Mouse (Mus musculus) gastrocnemius, postnatal 14 days (tissue): ENCODE data around the gene Rbm42. TPM values are rescaled to one million over a fixed set of nuclear protein-coding genes. Genes with fewer than 3 reads are reported as not detected.

Experiments used
- DNase-seq: peaks from one replicate; pipeline ENCODE4 v3.0.0; 2021; ENCODE audit warnings: mixed read lengths
- intact Hi-C: fragments of 180-260 bp; cut with DNase I; formaldehyde crosslinking; loops from one replicate; pipeline ENCODE4 v1.15.1; 2025; ENCODE audit warnings: low total_unique reads
- total RNA-seq, 2 experiments: library from RNA; stranded (reverse); gene quantifications; 2 replicates each; pipeline ENCODE4 v1.2.3; 2021

Rbm42 gene
- total RNA-seq, 2 experiments from 2014 or later, result 35.4 to 37.3 TPM

DNA sequence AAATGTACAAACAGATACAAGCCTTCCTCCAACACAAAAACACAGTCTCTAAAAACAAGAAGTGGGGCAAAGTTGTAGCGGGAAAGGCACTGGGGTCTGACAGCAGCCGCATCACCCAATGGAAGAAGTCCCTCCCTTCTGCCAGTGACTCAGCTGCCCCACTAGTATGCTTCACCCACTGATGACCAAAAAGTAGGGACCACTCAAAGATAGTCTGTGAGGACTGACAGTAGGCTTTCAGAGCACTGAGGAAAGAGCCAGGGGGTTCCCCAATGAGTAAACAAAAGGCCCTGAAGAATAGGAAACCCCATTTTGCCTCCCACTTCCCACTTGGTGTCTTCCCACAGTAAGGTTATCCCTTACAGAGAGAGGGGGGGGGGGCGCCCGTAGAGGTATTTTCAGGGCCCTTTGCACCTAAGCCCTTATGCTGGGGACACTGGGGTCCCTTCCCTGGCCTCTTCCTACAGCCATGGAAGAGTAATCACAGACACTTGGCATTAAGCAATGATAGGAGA, 55.5 kb downstream of the Rbm42 start:
- DNase-seq, result no peak
- intact Hi-C loops, result loop anchor here (10.0 kb wide), 1 partner anchor 260 kb away; the partner anchor contains the start of gene Ffar3

GRCm38 (mm10) chr7:30593579-30594509, 56.3 kb downstream of the Rbm42 start:
- DNase-seq, result no peak
- intact Hi-C loops, result loop anchor here (10.0 kb wide), 1 partner anchor 261 kb away; the partner anchor contains the start of gene Ffar3

GRCm38 (mm10) chr7:30592772-30593423, 57.2 kb downstream of the Rbm42 start:
- no peak for DNase-seq
- intact Hi-C loops, result loop anchor here (10.0 kb wide), 1 partner anchor 262 kb away; the partner anchor contains the start of gene Ffar3

DNA sequence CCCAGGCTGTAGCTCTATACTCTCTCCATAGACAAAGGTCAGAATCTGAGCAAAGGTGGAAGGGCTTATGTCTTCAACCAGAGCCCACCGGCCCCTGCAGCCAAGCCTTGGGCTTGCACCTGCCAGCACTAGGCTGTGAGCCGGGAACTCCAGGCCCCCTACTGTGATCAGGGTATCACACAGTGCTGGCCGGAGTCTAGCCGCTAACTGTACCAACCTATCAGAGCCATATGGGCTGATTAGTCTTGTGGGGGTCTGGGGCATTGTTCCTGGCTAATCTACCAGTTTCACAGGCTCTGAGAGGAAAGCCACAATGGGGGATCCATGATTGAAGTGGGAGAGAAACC, 58.5 kb downstream of the Rbm42 start:
- no peak for DNase-seq
- intact Hi-C loops, result loop anchor here (2.0 to 10.0 kb wide), 2 partner anchors 21 to 263 kb away; partner anchors contain the start of genes Ffar3 and Upk1a

Other genes with a start within 250 kb of the Rbm42 start
- 10 to 100 TPM in 1 of 2 experiments, 1 to 10 TPM in 1; 7.8 to 10.4 TPM for gene Tyrobp, start 236.6 kb downstream of the Rbm42 start, total RNA-seq
- under 1 TPM in 1 of 2 experiments, not detected in 1; 0.94 TPM for gene Hcst, start 230.5 kb downstream of the Rbm42 start, total RNA-seq
- gene Nfkbid, start 228.6 kb downstream of the Rbm42 start, total RNA-seq, result under 1 TPM; 0.21 to 0.33 TPM
- 1 to 10 TPM; 1.9 to 2.3 TPM for gene Aplp1, start 204.8 kb downstream of the Rbm42 start, total RNA-seq
- not detected for gene Kirrel2, start 192.6 kb downstream of the Rbm42 start, total RNA-seq
- gene Nphs1, start 192.0 kb downstream of the Rbm42 start, total RNA-seq, result not detected
- not detected for gene Prodh2, start 156.7 kb downstream of the Rbm42 start, total RNA-seq
- 1 to 10 TPM in 1 of 2 experiments, under 1 TPM in 1; 0.98 to 2.4 TPM for gene Arhgap33, start 115.3 kb downstream of the Rbm42 start, total RNA-seq
- gene Hspb6, start 98.1 kb downstream of the Rbm42 start, total RNA-seq, result 100 to 1,000 TPM; 455 to 476 TPM
- 1 to 10 TPM; 3.9 to 4.8 TPM for gene Proser3, start 98.0 kb downstream of the Rbm42 start, total RNA-seq
- 1 to 10 TPM; 8.4 to 9.1 TPM for gene Lin37, start 90.5 kb downstream of the Rbm42 start, total RNA-seq
- gene U2af1l4, start 87.0 kb downstream of the Rbm42 start, total RNA-seq, result 10 to 100 TPM; 49.6 to 50.1 TPM
- 1 to 10 TPM in 1 of 2 experiments, under 1 TPM in 1; 0.74 to 1.7 TPM for gene Gm49396, start 87.0 kb downstream of the Rbm42 start, total RNA-seq
- gene Psenen, start 86.7 kb downstream of the Rbm42 start, total RNA-seq, result 10 to 100 TPM; 83.4 to 92.7 TPM
- gene Igflr1, start 84.9 kb downstream of the Rbm42 start, total RNA-seq, result under 1 TPM; 0.60 to 0.88 TPM
- gene Kmt2b, start 61.6 kb downstream of the Rbm42 start, total RNA-seq, result 10 to 100 TPM; 14.1 to 15.2 TPM
- not detected for gene Zbtb32, start 51.4 kb downstream of the Rbm42 start, total RNA-seq
- gene Upk1a, start 37.5 kb downstream of the Rbm42 start, total RNA-seq, result under 1 TPM; 0.14 to 0.16 TPM
- 1,000 to 10,000 TPM; 1,322 to 1,882 TPM for gene Cox6b1, start 24.2 kb downstream of the Rbm42 start, total RNA-seq
- not detected for gene Etv2, start 14.5 kb downstream of the Rbm42 start, total RNA-seq
- gene Haus5, start 14.7 kb upstream of the Rbm42 start, total RNA-seq, result 1 to 10 TPM; 2.8 to 2.9 TPM
- 1 to 10 TPM; 2.3 to 2.6 TPM for gene Pmis2, start 21.3 kb upstream of the Rbm42 start, total RNA-seq
- gene 2200002J24Rik, start 48.6 kb upstream of the Rbm42 start, total RNA-seq, result not detected
- under 1 TPM; 0.16 to 0.41 TPM for gene Atp4a, start 61.9 kb upstream of the Rbm42 start, total RNA-seq
- gene Tmem147, start 79.2 kb upstream of the Rbm42 start, total RNA-seq, result 100 to 1,000 TPM; 222 to 233 TPM
- not detected for gene Gapdhs, start 93.4 kb upstream of the Rbm42 start, total RNA-seq
- gene Sbsn, start 101.2 kb upstream of the Rbm42 start, total RNA-seq, result 1 to 10 TPM; 3.7 to 4.1 TPM
- under 1 TPM in 1 of 2 experiments, not detected in 1; 0.57 TPM for gene Dmkn, start 113.4 kb upstream of the Rbm42 start, total RNA-seq
- 1 to 10 TPM; 3.4 to 3.6 TPM for gene Krtdap, start 137.6 kb upstream of the Rbm42 start, total RNA-seq
- gene Ffar2, start 173.5 kb upstream of the Rbm42 start, total RNA-seq, result under 1 TPM in 1 of 2 experiments, not detected in 1; 0.16 TPM
- not detected for gene Ffar3, start 205.9 kb upstream of the Rbm42 start, total RNA-seq
- not detected for gene Ffar1, start 211.2 kb upstream of the Rbm42 start, total RNA-seq
- gene Cd22, start 230.0 kb upstream of the Rbm42 start, total RNA-seq, result under 1 TPM in 1 of 2 experiments, not detected in 1; 0.29 TPM